Mouse (Mus musculus): ENCODE data around the gene Crybg2.

GRCm38 (mm10) chr4:134120916-134121315, 60.3 kb downstream of the Crybg2 start:
- TF ChIP-seq POLR2A (IDR thresholded peaks at IDR 0.05; ENCODE audit: control insufficient read depth in 1 of 2, insufficient read depth in 1 of 2, low read depth in 1 of 2, low read length in 2 of 2, poor library complexity in 1 of 2) (no peak), MAX (IDR thresholded peaks at IDR 0.05; ENCODE audit: low read length) (no peak), USF2 (IDR thresholded peaks at IDR 0.05; ENCODE audit: borderline replicate concordance in 1 of 2, insufficient read depth in 1 of 2, low read depth in 1 of 2, low read length in 2 of 2) (no peak), CTCF (IDR thresholded peaks at IDR 0.05 in 2 of 3, conservative IDR thresholded peaks at IDR 0.05 in 1 of 3; ENCODE audit: control insufficient read depth in 1 of 3, insufficient read depth in 1 of 3, low read depth in 2 of 3, low read length in 3 of 3, poor library complexity in 1 of 3, severe bottlenecking in 1 of 3) (no peak), ETS1 (IDR thresholded peaks at IDR 0.05; ENCODE audit: low read depth, low read length) (no peak), SMC3 (IDR thresholded peaks at IDR 0.05; ENCODE audit: low read depth, low read length) (no peak), MEF2A (IDR thresholded peaks at IDR 0.05; ENCODE audit: extremely low read depth, insufficient replicate concordance, low read depth, low read length, poor library complexity, severe bottlenecking) (no peak), UBTF (IDR thresholded peaks at IDR 0.05; ENCODE audit: borderline replicate concordance, insufficient read depth, low read depth, low read length) (no peak), ZKSCAN1 (IDR thresholded peaks at IDR 0.05; ENCODE audit: low read depth, low read length) (no peak), ELF1 (IDR thresholded peaks at IDR 0.05; ENCODE audit: low read depth, low read length) (no peak), SIN3A (IDR thresholded peaks at IDR 0.05; ENCODE audit: low read length) (no peak), BHLHE40 (IDR thresholded peaks at IDR 0.05; ENCODE audit: borderline replicate concordance, low read depth, low read length) (no peak)

All from MEL (cell line).